Mouse (Mus musculus) lung, embryonic 16.5 days (tissue): ENCODE measurements around the gene Il10rb. TPM values are rescaled to one million over a fixed set of nuclear protein-coding genes. Genes with fewer than 3 reads are reported as not detected.
"Not testable (repeated sequence)": the region's sequence is repeated elsewhere in the genome, so short reads cannot be mapped to it uniquely, and the experiment has no call there.

Experiments used
- ATAC-seq: fragments of 200-750 bp; cut with Nextera tagmentation; 2 replicates; pipeline ENCODE4 v1.8.0; 2017; ENCODE audit warnings: low read depth, mild to moderate bottlenecking, moderate library complexity
- H3K27ac ChIP-seq: fragments of 300-500 bp; sonication (generic); 2 replicates; pipeline ENCODE4 v1.5.1; 2014; ENCODE audit warnings: mild to moderate bottlenecking, control low read depth, low read length
- H3K27me3 ChIP-seq: fragments of 300-500 bp; sonication (generic); 2 replicates; pipeline ENCODE4 v1.6.1; 2014; ENCODE audit warnings: low read depth, low read length, mixed read lengths; ENCODE audit not compliant: control insufficient read depth, insufficient read depth
- H3K36me3 ChIP-seq: fragments of 300-500 bp; sonication (generic); 2 replicates; pipeline ENCODE4 v1.6.1; 2014; ENCODE audit warnings: low read length; ENCODE audit not compliant: control insufficient read depth, insufficient read depth
- H3K4me1 ChIP-seq: fragments of 300-500 bp; sonication (generic); replicated peaks from 2 replicates; pipeline ENCODE4 v1.6.1; 2014; ENCODE audit warnings: low read length, mixed read lengths; ENCODE audit not compliant: control insufficient read depth, insufficient read depth
- H3K4me2 ChIP-seq: fragments of 300-500 bp; sonication (generic); 2 replicates; pipeline ENCODE4 v1.6.1; 2014; ENCODE audit warnings: low read depth, low read length, control low read depth
- H3K4me3 ChIP-seq: fragments of 300-500 bp; sonication (generic); 2 replicates; pipeline ENCODE4 v1.5.1; 2014; ENCODE audit warnings: mild to moderate bottlenecking, low read length, control low read depth
- H3K9ac ChIP-seq: fragments of 300-500 bp; sonication (generic); 2 replicates; pipeline ENCODE4 v1.6.1; 2014; ENCODE audit warnings: low read length, control low read depth
- H3K9me3 ChIP-seq: fragments of 300-500 bp; sonication (generic); 2 replicates; pipeline ENCODE4 v1.6.1; 2016; ENCODE audit warnings: low read length; ENCODE audit not compliant: control insufficient read depth
- WGBS: fragments of 180-500 bp; shearing (Covaris S2); extraction: QIAGEN DNeasy Blood & Tissue Kit; methylation state at CpG from one replicate; pipeline ENCODE4 v1.1.7; 2014; 5-methylcytosine and 5-hydroxymethylcytosine counted together
- polyA plus RNA-seq: library from polyadenylated mRNA; unstranded; fragments of >200 nt; fragmentation: Nextera tagmentation; extraction: Ambion mirVana; gene quantifications from 2 replicates; pipeline ENCODE4 v1.2.1, GENCODE M21; 2015

Il10rb gene
- polyA plus RNA-seq, 1 experiment from 2014 or later = 56.8 TPM

DNA sequence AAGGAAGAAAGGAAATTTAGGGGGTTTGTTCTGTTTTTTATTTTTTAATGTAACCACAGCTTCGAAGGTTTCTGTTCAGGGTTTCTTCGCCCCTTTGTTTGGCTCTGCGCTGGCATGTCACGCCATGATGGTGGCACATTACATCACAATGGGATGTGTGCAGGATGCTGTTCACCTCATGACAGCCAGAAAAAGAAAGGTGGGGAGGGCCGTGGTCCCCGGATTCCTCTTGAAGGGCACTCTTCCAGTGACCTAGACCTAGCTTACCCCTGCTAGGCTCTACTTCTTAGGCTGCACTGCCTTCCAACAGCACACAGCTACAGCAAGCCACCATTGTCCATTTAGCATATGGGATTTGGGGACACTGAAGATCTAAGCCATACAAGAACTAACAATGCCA lies 19.9 kb downstream of the Il10rb start:
- Histone ChIP-seq H3K4me3 (no peak overlapping the region), H3K36me3 (peaks cover 47% of the 10 kb centered on the region), H3K27me3 (no peaks in the 10 kb centered on the region), H3K9me3 (no peaks in the 10 kb centered on the region), H3K27ac (no peak overlapping the region), H3K4me1 (no peaks in the 10 kb centered on the region), H3K9ac (no peak overlapping the region), H3K4me2 (no peak overlapping the region)
- ATAC-seq = no peak
- 93% methylated on average over 6 of the region's 6 CpGs for WGBS

GRCm38 (mm10) chr16:91426586-91426985 lies 20.6 kb downstream of the Il10rb start:
- H3K4me1 ChIP-seq = no peaks in the 10 kb centered on the region
- H3K36me3 ChIP-seq = peaks cover 44% of the 10 kb centered on the region
- no peak overlapping the region for H3K4me3 ChIP-seq
- no peak overlapping the region for H3K27ac ChIP-seq
- H3K9ac ChIP-seq = no peak overlapping the region
- WGBS = 74% methylated on average over 4 of the region's 4 CpGs
- H3K9me3 ChIP-seq = no peaks in the 10 kb centered on the region
- no peak overlapping the region for H3K4me2 ChIP-seq
- no peak for ATAC-seq
- no peaks in the 10 kb centered on the region for H3K27me3 ChIP-seq

DNA sequence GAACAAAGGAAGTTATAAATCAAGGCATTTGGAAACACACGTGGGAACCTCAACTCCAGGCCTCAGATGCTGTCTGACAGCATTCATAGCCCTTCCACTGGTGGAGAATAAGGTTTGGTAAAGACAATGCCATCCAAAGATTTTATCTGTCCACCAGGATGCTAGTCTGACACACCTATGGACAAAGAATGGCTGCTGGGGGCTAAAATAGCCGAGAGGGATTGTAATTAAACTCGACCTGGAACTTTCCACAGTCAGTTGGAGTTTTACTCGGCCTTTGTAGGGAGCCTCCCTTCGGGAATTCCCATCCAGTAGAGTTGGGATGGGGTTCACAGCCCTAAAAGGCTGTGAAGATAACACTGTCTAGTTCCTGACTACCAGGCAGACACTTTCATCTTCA lies 21.5 kb downstream of the Il10rb start:
- 0 out of 2 replicates have a peak, but pooled peaks cover under 1% of the 10 kb centered on the region for H3K4me1 ChIP-seq
- H3K4me3 ChIP-seq = no peak overlapping the region
- ATAC-seq = no peak
- no peaks in the 10 kb centered on the region for H3K27me3 ChIP-seq
- no peaks in the 10 kb centered on the region for H3K9me3 ChIP-seq
- H3K36me3 ChIP-seq = peaks cover 35% of the 10 kb centered on the region
- no peak overlapping the region for H3K9ac ChIP-seq
- 68% methylated on average over 5 of the region's 5 CpGs for WGBS
- H3K4me2 ChIP-seq = no peak overlapping the region
- no peak overlapping the region for H3K27ac ChIP-seq

DNA sequence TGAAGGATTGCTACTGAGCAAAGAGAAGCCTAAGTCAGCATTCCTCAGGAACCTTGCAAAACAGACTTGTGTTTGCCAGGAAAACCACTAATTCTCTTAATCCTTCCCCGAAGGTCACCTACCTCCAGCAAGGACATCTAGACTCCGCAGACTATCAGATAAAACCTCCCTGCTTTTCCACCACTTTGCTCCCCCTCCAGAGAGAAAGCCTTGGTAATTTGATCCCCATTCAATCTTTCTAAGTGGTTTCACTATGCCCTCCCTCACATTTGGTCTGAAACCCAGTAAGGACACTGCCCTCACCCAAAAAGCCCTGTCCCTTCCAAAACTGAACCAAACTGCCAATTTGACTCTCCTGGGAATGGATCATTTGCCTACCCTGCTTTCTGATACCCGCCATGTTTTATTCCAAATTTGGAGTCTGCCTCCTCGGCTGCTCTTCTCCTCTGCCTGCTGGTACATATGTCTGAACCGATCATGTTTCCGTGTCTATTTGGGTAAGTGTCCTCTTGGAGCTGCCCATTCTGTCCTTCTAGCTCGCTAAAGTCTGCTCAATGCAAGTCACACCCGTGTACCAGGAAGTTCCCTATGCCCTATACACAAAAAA lies 22.4 kb downstream of the Il10rb start:
- Histone ChIP-seq H3K4me2 (no peak overlapping the region), H3K27me3 (no peaks in the 10 kb centered on the region), H3K4me3 (no peak overlapping the region), H3K36me3 (peaks cover 31% of the 10 kb centered on the region), H3K9me3 (no peaks in the 10 kb centered on the region), H3K27ac (no peak overlapping the region), H3K4me1 (0 out of 2 replicates have a peak, but pooled peaks cover 3% of the 10 kb centered on the region), H3K9ac (no peak overlapping the region)
- ATAC-seq = no peak
- WGBS = 58% methylated on average over 8 of the region's 8 CpGs

DNA sequence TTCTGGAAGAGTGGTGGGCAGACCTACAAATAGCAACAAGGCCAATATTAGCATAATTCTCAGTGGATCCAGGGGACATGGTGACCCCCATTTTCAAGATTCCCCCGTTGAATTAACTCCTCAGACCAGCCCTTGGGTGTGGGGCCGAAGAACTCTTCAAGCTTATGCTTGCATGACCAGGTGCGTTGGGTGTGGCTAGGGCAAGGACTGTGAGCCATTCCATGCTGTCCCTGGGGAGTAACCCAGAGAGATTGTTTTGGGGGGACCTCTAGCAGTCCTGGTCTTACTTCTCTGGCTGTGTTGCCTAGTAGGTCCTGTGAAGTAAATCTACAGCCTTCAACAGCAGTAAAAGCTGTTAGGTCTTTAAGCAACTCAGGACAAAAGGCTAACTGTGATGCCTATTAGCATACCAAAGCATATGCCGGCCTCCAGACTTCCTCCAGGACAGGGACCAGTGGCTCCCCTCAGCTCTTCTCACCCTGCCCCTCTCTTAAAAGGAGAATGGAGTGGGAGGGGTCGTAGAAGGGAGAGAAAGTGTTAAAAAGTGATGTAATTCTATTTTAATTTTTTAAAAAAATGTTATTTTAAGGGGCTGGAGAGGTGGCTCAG lies 26.9 kb downstream of the Il10rb start:
- Histone ChIP-seq H3K4me3 (no peak overlapping the region), H3K9me3 (no peaks in the 10 kb centered on the region), H3K27ac (no peak overlapping the region), H3K36me3 (no peaks in the 10 kb centered on the region), H3K9ac (no peak overlapping the region), H3K4me2 (no peak overlapping the region), H3K4me1 (0 out of 2 replicates have a peak, but pooled peaks cover 3% of the 10 kb centered on the region), H3K27me3 (no peaks in the 10 kb centered on the region)
- WGBS = 44% methylated on average over 5 of the region's 5 CpGs
- no peak for ATAC-seq

DNA sequence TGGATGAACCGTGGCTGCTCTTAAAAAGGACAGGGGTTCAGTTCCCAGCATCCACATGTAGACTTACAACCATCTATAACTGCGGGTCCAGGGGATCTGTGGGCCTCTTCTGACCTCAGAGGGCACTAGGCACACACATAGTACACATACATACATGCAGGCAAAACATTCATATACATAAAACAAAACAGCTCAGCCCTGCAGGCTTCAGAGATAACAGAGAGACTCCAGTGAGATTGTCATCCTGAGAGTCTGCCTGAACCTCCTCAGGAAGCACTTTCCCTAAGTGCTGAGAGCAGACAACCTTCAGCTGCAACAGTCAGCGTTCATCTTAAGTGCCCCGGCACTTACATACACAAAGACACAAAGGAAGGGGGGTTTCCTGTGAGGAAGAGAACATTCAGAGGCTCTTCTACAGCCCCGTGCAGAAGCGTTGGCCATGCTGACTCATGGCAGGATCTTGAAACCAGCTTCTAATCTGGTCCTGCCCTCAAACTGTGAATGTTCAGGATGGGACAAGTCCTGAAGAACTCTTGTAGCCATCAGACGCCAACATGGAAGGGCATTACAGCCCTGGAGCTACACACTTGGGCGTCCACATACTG lies 27.5 kb downstream of the Il10rb start:
- Histone ChIP-seq H3K4me1 (0 out of 2 replicates have a peak, but pooled peaks cover 3% of the 10 kb centered on the region), H3K4me2 (no peak overlapping the region), H3K36me3 (no peaks in the 10 kb centered on the region), H3K9me3 (no peaks in the 10 kb centered on the region), H3K9ac (no peak overlapping the region), H3K27me3 (no peaks in the 10 kb centered on the region), H3K4me3 (no peak overlapping the region), H3K27ac (no peak overlapping the region)
- ATAC-seq = peak; percentile 56; the same call in 1 of the 2 replicates
- 37% methylated on average over 8 of the region's 8 CpGs for WGBS

- ATAC-seq = no peak
These were observed 28.2 kb downstream of the Il10rb start for GRCm38 (mm10) chr16:91434119-91434518.

DNA sequence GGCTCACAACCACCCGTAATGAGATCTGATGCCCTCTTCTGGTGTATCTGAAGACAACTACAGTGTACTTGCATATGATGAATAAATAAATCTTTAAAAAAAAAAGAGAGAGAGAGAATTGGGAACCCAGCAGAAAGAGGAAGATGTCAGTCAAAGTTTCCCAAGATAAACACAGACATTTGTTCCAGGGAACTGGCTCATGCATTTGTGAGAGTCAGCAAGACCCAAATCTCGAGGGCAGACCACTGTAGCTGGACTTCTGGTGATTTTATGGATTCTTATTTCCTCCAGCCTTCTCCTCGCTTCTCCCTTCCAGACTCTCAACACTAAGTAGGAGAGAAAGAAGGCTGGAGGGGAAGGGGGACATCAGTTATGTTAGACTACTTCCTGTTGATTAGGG lies 32.1 kb downstream of the Il10rb start:
- no peak overlapping the region for H3K9ac ChIP-seq
- no peak for ATAC-seq
- WGBS = 60% methylated on average over 3 of the region's 3 CpGs
- no peak overlapping the region for H3K4me3 ChIP-seq
- H3K9me3 ChIP-seq = no peaks in the 10 kb centered on the region
- no peaks in the 10 kb centered on the region for H3K27me3 ChIP-seq
- H3K36me3 ChIP-seq = no peaks in the 10 kb centered on the region
- no peak overlapping the region for H3K4me2 ChIP-seq
- H3K27ac ChIP-seq = no peak overlapping the region
- peaks cover 11% of the 10 kb centered on the region for H3K4me1 ChIP-seq

More at GRCm38 (mm10) chr16:91434119-91434518, 28.2 kb downstream of the Il10rb start:
- H3K9me3 ChIP-seq = no peaks in the 10 kb centered on the region
- H3K27ac ChIP-seq = no peak overlapping the region
- no peak overlapping the region for H3K4me3 ChIP-seq
- no peak overlapping the region for H3K4me2 ChIP-seq
- no peak overlapping the region for H3K9ac ChIP-seq
- no peaks in the 10 kb centered on the region for H3K36me3 ChIP-seq
- H3K4me1 ChIP-seq = 0 out of 2 replicates have a peak, but pooled peaks cover 3% of the 10 kb centered on the region
- no peaks in the 10 kb centered on the region for H3K27me3 ChIP-seq
- WGBS = 80% methylated on average over 3 of the region's 3 CpGs

- not testable (repeated sequence) for H3K36me3 ChIP-seq, H3K4me2 ChIP-seq, ATAC-seq, H3K27ac ChIP-seq, H3K27me3 ChIP-seq, H3K9ac ChIP-seq, H3K4me3 ChIP-seq, H3K9me3 ChIP-seq
- peaks cover 11% of the 10 kb centered on the region for H3K4me1 ChIP-seq
- WGBS = 68% methylated on average over 1 of the region's 1 CpGs
These were observed 32.6 kb downstream of the Il10rb start for GRCm38 (mm10) chr16:91438599-91438998.
